Mouse (Mus musculus) forebrain, embryonic 11.5 days (tissue): Measurements from ENCODE around the gene Gnai2. TPM values are rescaled to one million over a fixed set of nuclear protein-coding genes. Genes with fewer than 3 reads are reported as not detected.
A peak's percentile ranks its signal among the peaks of the same experiment; 100 is the strongest.
"Not testable (repeated sequence)": the region's sequence is repeated elsewhere in the genome, so short reads cannot be mapped to it uniquely, and the experiment has no call there.

ENCODE experiments used
- ATAC-seq: fragments of 200-750 bp; cut with Nextera tagmentation; replicated peaks from 2 replicates; pipeline ENCODE4 v1.8.0; 2017; ENCODE audit warnings: moderate TSS enrichment; ENCODE audit not compliant: low FRiP score
- DNase-seq: peaks from one replicate; pipeline ENCODE4 v3.0.0-alpha.2; 2017; ENCODE audit warnings: low spot score
- H3K27ac ChIP-seq: fragments of 300-500 bp; sonication (generic); 2 replicates; pipeline ENCODE4 v1.5.1; 2014; ENCODE audit warnings: low read depth, low read length
- H3K27me3 ChIP-seq: fragments of 300-500 bp; sonication (generic); 2 replicates; pipeline ENCODE4 v1.6.1; 2014; ENCODE audit warnings: mild to moderate bottlenecking, low read length, mixed read lengths; ENCODE audit not compliant: control insufficient read depth, insufficient read depth
- H3K36me3 ChIP-seq: fragments of 300-500 bp; sonication (generic); 2 replicates; pipeline ENCODE4 v1.6.1; 2014; ENCODE audit warnings: mild to moderate bottlenecking, low read length, moderate library complexity, mixed read lengths; ENCODE audit not compliant: control insufficient read depth, insufficient read depth
- H3K4me1 ChIP-seq: fragments of 300-500 bp; sonication (generic); replicated peaks from 2 replicates; pipeline ENCODE4 v1.6.1; 2014; ENCODE audit warnings: low read length, mixed read lengths; ENCODE audit not compliant: control insufficient read depth, insufficient read depth
- H3K4me2 ChIP-seq: fragments of 300-500 bp; sonication (generic); 2 replicates; pipeline ENCODE4 v1.6.1; 2014; ENCODE audit warnings: low read depth, mild to moderate bottlenecking, low read length, moderate library complexity, mixed read lengths; ENCODE audit not compliant: severe bottlenecking
- H3K4me3 ChIP-seq: fragments of 300-500 bp; sonication (generic); 2 replicates; pipeline ENCODE4 v1.5.1; 2014; ENCODE audit warnings: low read depth, low read length
- H3K9ac ChIP-seq: fragments of 300-500 bp; sonication (generic); 2 replicates; pipeline ENCODE4 v1.6.1; 2014; ENCODE audit warnings: low read length
- H3K9me3 ChIP-seq: fragments of 300-500 bp; sonication (generic); 2 replicates; pipeline ENCODE4 v1.6.1; 2016; ENCODE audit warnings: low read length, mixed read lengths; ENCODE audit not compliant: control insufficient read depth
- WGBS: fragments of 180-500 bp; shearing (Covaris S2); extraction: QIAGEN DNeasy Blood & Tissue Kit; methylation state at CpG from one replicate; pipeline ENCODE4 v1.1.7; 2014; 5-methylcytosine and 5-hydroxymethylcytosine counted together
- polyA plus RNA-seq: library from polyadenylated mRNA; unstranded; fragments of >200 nt; fragmentation: Nextera tagmentation; extraction: Ambion mirVana; gene quantifications from 2 replicates; pipeline ENCODE4 v1.2.1, GENCODE M21; 2014

Gene Gnai2
- polyA plus RNA-seq, 1 experiment from 2014 or later = 527 TPM

GRCm38 (mm10) chr9:107576357-107577107 lies 58.6 kb downstream of the Gnai2 start, which contains the start of gene Hyal1:
Gene Hyal1, plus strand, starts transcription at chr9:107576927.
- H3K9me3 ChIP-seq = no peaks in the 10 kb centered on the region; the same call in 1 of the 2 replicates
- peak within 1 kb of the TSS; percentile 44; the same call in 1 of the 2 replicates for H3K9ac ChIP-seq
- ATAC-seq (peak; percentile 83), DNase-seq (peak; percentile 91)
- H3K36me3 ChIP-seq = peaks cover 20% of the 10 kb centered on the region
- peak within 1 kb of the TSS; percentile 44 for H3K4me2 ChIP-seq
- peaks cover 13% of the 10 kb centered on the region for H3K4me1 ChIP-seq
- H3K4me3 ChIP-seq = peak within 1 kb of the TSS; percentile 25
- H3K27ac ChIP-seq = peak within 1 kb of the TSS; percentile 19; the same call in 1 of the 2 replicates
- H3K27me3 ChIP-seq = no peaks in the 10 kb centered on the region
- WGBS = 30% methylated on average over 16 of the region's 16 CpGs

GRCm38 (mm10) chr9:107575579-107576356 lies 59.4 kb downstream of the Gnai2 start:
- Histone ChIP-seq H3K27ac (no peak overlapping the region), H3K9ac (no peak overlapping the region), H3K4me1 (peaks cover 13% of the 10 kb centered on the region), H3K4me2 (no peak overlapping the region), H3K4me3 (no peak overlapping the region), H3K36me3 (peaks cover 25% of the 10 kb centered on the region), H3K27me3 (no peaks in the 10 kb centered on the region), H3K9me3 (no peaks in the 10 kb centered on the region; the same call in 1 of the 2 replicates)
- DNase-seq (no peak), ATAC-seq (no peak)
- 84% methylated on average over 14 of the region's 14 CpGs for WGBS

GRCm38 (mm10) chr9:107573774-107574173 lies 61.4 kb downstream of the Gnai2 start:
- 83% methylated on average over 6 of the region's 6 CpGs for WGBS
- not testable (repeated sequence) for ATAC-seq, H3K27ac ChIP-seq, H3K27me3 ChIP-seq, H3K4me2 ChIP-seq, H3K9me3 ChIP-seq, H3K4me3 ChIP-seq, DNase-seq, H3K9ac ChIP-seq
- Histone ChIP-seq H3K36me3 (peaks cover 25% of the 10 kb centered on the region), H3K4me1 (peaks cover 19% of the 10 kb centered on the region)

- no peak overlapping the region for H3K27ac ChIP-seq
- peaks cover 25% of the 10 kb centered on the region for H3K36me3 ChIP-seq
- no peak overlapping the region for H3K9ac ChIP-seq
- peaks cover 25% of the 10 kb centered on the region for H3K4me1 ChIP-seq
- no peaks in the 10 kb centered on the region for H3K27me3 ChIP-seq
- no peak overlapping the region for H3K4me3 ChIP-seq
- no peak overlapping the region for H3K4me2 ChIP-seq
- WGBS = 92% methylated on average over 2 of the region's 2 CpGs
- DNase-seq (no peak), ATAC-seq (no peak)
- H3K9me3 ChIP-seq = no peaks in the 10 kb centered on the region; the same call in 1 of the 2 replicates
These were observed 62.9 kb downstream of the Gnai2 start for GRCm38 (mm10) chr9:107572327-107572662.

GRCm38 (mm10) chr9:107571534-107572326 lies 63.4 kb downstream of the Gnai2 start:
- whole genome bisulfite sequencing = 94% methylated on average over 22 of the region's 22 CpGs
- no peak overlapping the region for H3K4me2 ChIP-seq
- H3K27ac ChIP-seq = no peak overlapping the region
- no peaks in the 10 kb centered on the region for H3K27me3 ChIP-seq
- H3K9ac ChIP-seq = no peak overlapping the region
- no peak for DNase-seq
- H3K4me3 ChIP-seq = no peak overlapping the region
- peaks cover 25% of the 10 kb centered on the region for H3K36me3 ChIP-seq
- no peaks in the 10 kb centered on the region; the same call in 1 of the 2 replicates for H3K9me3 ChIP-seq
- peaks cover 23% of the 10 kb centered on the region for H3K4me1 ChIP-seq
- no peak for ATAC-seq

GRCm38 (mm10) chr9:107570845-107571244 lies 64.3 kb downstream of the Gnai2 start:
- no peaks in the 10 kb centered on the region for H3K27me3 ChIP-seq
- 90% methylated on average over 21 of the region's 21 CpGs for WGBS
- peak; percentile 52 for DNase-seq
- H3K4me3 ChIP-seq = peak overlapping the region; percentile 79; the same call in 1 of the 2 replicates
- H3K9me3 ChIP-seq = no peaks in the 10 kb centered on the region; the same call in 1 of the 2 replicates
- peaks cover 25% of the 10 kb centered on the region for H3K36me3 ChIP-seq
- peak overlapping the region; percentile 94; the same call in 1 of the 2 replicates for H3K9ac ChIP-seq
- ATAC-seq = no peak
- peak overlapping the region; percentile 81 for H3K4me2 ChIP-seq
- H3K27ac ChIP-seq = no peak overlapping the region
- H3K4me1 ChIP-seq = peaks cover 23% of the 10 kb centered on the region

- no peak overlapping the region for H3K27ac ChIP-seq
- no peaks in the 10 kb centered on the region; the same call in 1 of the 2 replicates for H3K9me3 ChIP-seq
- peaks cover 23% of the 10 kb centered on the region for H3K4me1 ChIP-seq
- WGBS = 51% methylated on average over 13 of the region's 13 CpGs
- H3K4me3 ChIP-seq = peak overlapping the region; percentile 79
- peak overlapping the region; percentile 81 for H3K4me2 ChIP-seq
- ATAC-seq (no peak), DNase-seq (no peak)
- peaks cover 25% of the 10 kb centered on the region for H3K36me3 ChIP-seq
- H3K27me3 ChIP-seq = no peaks in the 10 kb centered on the region
- peak overlapping the region; percentile 94 for H3K9ac ChIP-seq
These were observed 65.2 kb downstream of the Gnai2 start for GRCm38 (mm10) chr9:107570016-107570415.

- no peak for DNase-seq
These were observed 65.9 kb downstream of the Gnai2 start for GRCm38 (mm10) chr9:107569270-107569669.

More at GRCm38 (mm10) chr9:107569270-107569669, 65.9 kb downstream of the Gnai2 start:
- Histone ChIP-seq H3K4me3 (peak overlapping the region; percentile 79), H3K9me3 (no peaks in the 10 kb centered on the region; the same call in 1 of the 2 replicates), H3K9ac (peak overlapping the region; percentile 94), H3K36me3 (peaks cover 21% of the 10 kb centered on the region), H3K4me1 (peaks cover 23% of the 10 kb centered on the region), H3K4me2 (peak overlapping the region; percentile 81), H3K27me3 (no peaks in the 10 kb centered on the region), H3K27ac (peak overlapping the region; percentile 81)
- WGBS = under 1% methylated on average over 23 of the region's 23 CpGs
- peak; percentile 14 for ATAC-seq
